Mouse (Mus musculus) lung, adult 2 months (tissue): ENCODE results near the gene Dnaja3.

Source experiments
- CTCF ChIP-seq: fragments of 200-500 bp; IDR thresholded peaks from 2 replicates; pipeline ENCODE4 v1.5.1; 2011; ENCODE audit warnings: mild to moderate bottlenecking, low read length, control low read depth; ENCODE audit not compliant: insufficient read depth
- POLR2A ChIP-seq: fragments of 200-500 bp; IDR thresholded peaks from 2 replicates; pipeline ENCODE4 v1.6.1; 2011; ENCODE audit warnings: low read depth, mild to moderate bottlenecking, control low read depth, low read length, borderline replicate concordance; ENCODE audit errors: extremely low read depth

GRCm38 (mm10) chr16:4596141-4596728 is 43.6 kb upstream of the Dnaja3 start:
- no peak for TF ChIP-seq CTCF
- TF ChIP-seq POLR2A = no peak
